Mouse (Mus musculus) testis, adult 2 months (tissue): ENCODE measurements around the gene Zfp872.

Source experiments
- CTCF ChIP-seq: fragments of 200-500 bp; IDR thresholded peaks from 2 replicates; pipeline ENCODE4 v1.5.1; 2012; ENCODE audit warnings: low read depth, mild to moderate bottlenecking, inconsistent platforms, low read length, moderate library complexity; ENCODE audit not compliant: control insufficient read depth, insufficient read depth, insufficient replicate concordance
- POLR2A ChIP-seq: fragments of 200-500 bp; IDR thresholded peaks from 2 replicates; pipeline ENCODE4 v1.6.1; 2012; ENCODE audit warnings: low read depth, mild to moderate bottlenecking, inconsistent platforms, low read length, moderate library complexity; ENCODE audit not compliant: control insufficient read depth

- TF ChIP-seq CTCF (peak; percentile 90; the same call in 1 of the 2 replicates), POLR2A (no peak)
Measured at GRCm38 (mm10) chr9:22143108-22144037, 44.5 kb upstream of the Zfp872 start.
